Mouse (Mus musculus) liver, embryonic 16.5 days (tissue): ENCODE measurements around the gene Mki67. TPM values are rescaled to one million over a fixed set of nuclear protein-coding genes. Genes with fewer than 3 reads are reported as not detected.

Experiments used
- ATAC-seq: fragments of 200-750 bp; cut with Nextera tagmentation; 2 replicates; pipeline ENCODE4 v1.8.0; 2017; ENCODE audit warnings: low read depth, mild to moderate bottlenecking, moderate number of reproducible peaks, moderate library complexity
- H3K27ac ChIP-seq: fragments of 300-500 bp; sonication (generic); 2 replicates; pipeline ENCODE4 v1.5.1; 2014; ENCODE audit warnings: mild to moderate bottlenecking, low read length
- H3K27me3 ChIP-seq: fragments of 300-500 bp; sonication (generic); 2 replicates; pipeline ENCODE4 v1.6.1; 2014; ENCODE audit warnings: low read depth, low read length, mixed read lengths; ENCODE audit not compliant: control insufficient read depth, insufficient read depth
- H3K36me3 ChIP-seq: fragments of 300-500 bp; sonication (generic); 2 replicates; pipeline ENCODE4 v1.6.1; 2014; ENCODE audit warnings: mild to moderate bottlenecking; ENCODE audit not compliant: control insufficient read depth, insufficient read depth
- H3K4me1 ChIP-seq: fragments of 300-500 bp; sonication (generic); 2 replicates; pipeline ENCODE4 v1.6.1; 2014; ENCODE audit warnings: low read depth, low read length, mixed read lengths; ENCODE audit not compliant: control insufficient read depth
- H3K4me2 ChIP-seq: fragments of 300-500 bp; sonication (generic); 2 replicates; pipeline ENCODE4 v1.6.1; 2014; ENCODE audit warnings: low read depth, low read length, mixed read lengths
- H3K4me3 ChIP-seq: fragments of 300-500 bp; sonication (generic); 2 replicates; pipeline ENCODE4 v1.5.1; 2014; ENCODE audit warnings: low read depth, mild to moderate bottlenecking, low read length
- H3K9ac ChIP-seq: fragments of 300-500 bp; sonication (generic); 2 replicates; pipeline ENCODE4 v1.6.1; 2014; ENCODE audit warnings: low read depth, low read length
- H3K9me3 ChIP-seq: fragments of 300-500 bp; sonication (generic); replicated peaks from 2 replicates; pipeline ENCODE4 v1.6.1; 2016; ENCODE audit warnings: low read length; ENCODE audit not compliant: control insufficient read depth
- WGBS: fragments of 180-500 bp; shearing (Covaris S2); extraction: QIAGEN DNeasy Blood & Tissue Kit; methylation state at CpG from one replicate; pipeline ENCODE4 v1.1.7; 2014; ENCODE audit not compliant: insufficient replicate concordance; 5-methylcytosine and 5-hydroxymethylcytosine counted together
- polyA plus RNA-seq: library from polyadenylated mRNA; unstranded; fragments of >200 nt; fragmentation: Nextera tagmentation; extraction: Ambion mirVana; gene quantifications from 2 replicates; pipeline ENCODE4 v1.2.1, GENCODE M21; 2015

Gene Mki67
- polyA plus RNA-seq, 1 experiment from 2014 or later = 81.1 TPM

DNA sequence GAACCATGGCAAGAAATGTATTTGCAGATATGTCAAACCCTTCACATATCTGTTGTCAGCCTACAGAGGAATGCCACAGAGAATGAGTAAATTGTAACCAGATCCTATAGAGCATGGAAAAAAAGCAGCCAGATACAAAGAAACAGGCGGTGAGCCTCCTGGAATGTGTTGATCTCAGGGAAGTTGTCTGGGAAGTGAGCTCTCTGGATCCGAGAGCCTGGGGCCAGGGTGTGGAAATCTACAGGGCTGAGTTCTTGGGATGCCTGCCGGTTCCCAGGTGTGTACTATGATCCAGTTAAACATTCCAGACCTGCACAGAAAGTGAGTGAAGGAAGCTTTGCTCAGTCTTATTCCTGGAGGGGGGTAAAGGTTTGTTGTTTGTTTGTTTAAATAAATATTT, 24.3 kb upstream of the Mki67 start:
- peaks cover 6% of the 10 kb centered on the region for H3K4me1 ChIP-seq
- H3K27ac ChIP-seq = no peak overlapping the region
- H3K36me3 ChIP-seq = no peaks in the 10 kb centered on the region
- no peak overlapping the region for H3K4me3 ChIP-seq
- H3K27me3 ChIP-seq = no peaks in the 10 kb centered on the region
- no peaks in the 10 kb centered on the region for H3K9me3 ChIP-seq
- no peak overlapping the region for H3K4me2 ChIP-seq
- no peak for ATAC-seq
- 45% methylated on average over 3 of the region's 3 CpGs for WGBS
- no peak overlapping the region for H3K9ac ChIP-seq

- H3K4me2 ChIP-seq = no peak overlapping the region
- 20% methylated on average over 3 of the region's 3 CpGs for WGBS
Measured at GRCm38 (mm10) chr7:135736581-135736886, 20.4 kb upstream of the Mki67 start.

GRCm38 (mm10) chr7:135735691-135736580, 19.8 kb upstream of the Mki67 start:
- ATAC-seq = peak; percentile 93
- Histone ChIP-seq H3K4me1 (peaks cover 13% of the 10 kb centered on the region), H3K36me3 (no peaks in the 10 kb centered on the region), H3K9me3 (no peaks in the 10 kb centered on the region), H3K4me3 (peak overlapping the region; percentile 34), H3K27me3 (no peaks in the 10 kb centered on the region), H3K27ac (no peak overlapping the region; the same call in 1 of the 2 replicates), H3K4me2 (peak overlapping the region; percentile 60), H3K9ac (0 out of 2 replicates have a peak overlapping the region, but pooled peaks have one; percentile 2)
- 9% methylated on average over 31 of the region's 31 CpGs for WGBS

More at GRCm38 (mm10) chr7:135736581-135736886, 20.4 kb upstream of the Mki67 start:
- ATAC-seq = no peak
- no peaks in the 10 kb centered on the region for H3K36me3 ChIP-seq
- no peak overlapping the region for H3K27ac ChIP-seq
- H3K9me3 ChIP-seq = no peaks in the 10 kb centered on the region
- H3K4me1 ChIP-seq = peaks cover 13% of the 10 kb centered on the region
- no peaks in the 10 kb centered on the region for H3K27me3 ChIP-seq
- no peak overlapping the region for H3K9ac ChIP-seq
- H3K4me3 ChIP-seq = no peak overlapping the region

GRCm38 (mm10) chr7:135734911-135735646, 18.9 kb upstream of the Mki67 start:
- no peak for ATAC-seq
- no peaks in the 10 kb centered on the region for H3K36me3 ChIP-seq
- no peak overlapping the region for H3K4me2 ChIP-seq
- no peak overlapping the region for H3K27ac ChIP-seq
- H3K27me3 ChIP-seq = no peaks in the 10 kb centered on the region
- no peak overlapping the region for H3K9ac ChIP-seq
- no peaks in the 10 kb centered on the region for H3K9me3 ChIP-seq
- H3K4me1 ChIP-seq = peaks cover 13% of the 10 kb centered on the region
- no peak overlapping the region for H3K4me3 ChIP-seq
- WGBS = 73% methylated on average over 9 of the region's 9 CpGs

- Histone ChIP-seq H3K27me3 (no peaks in the 10 kb centered on the region), H3K27ac (no peak overlapping the region), H3K4me1 (peaks cover 13% of the 10 kb centered on the region), H3K4me3 (no peak overlapping the region), H3K36me3 (no peaks in the 10 kb centered on the region), H3K9ac (no peak overlapping the region), H3K9me3 (no peaks in the 10 kb centered on the region), H3K4me2 (no peak overlapping the region)
- ATAC-seq = no peak
- 77% methylated on average over 5 of the region's 5 CpGs for WGBS
Measured at GRCm38 (mm10) chr7:135734379-135734778, 18.2 kb upstream of the Mki67 start.

DNA sequence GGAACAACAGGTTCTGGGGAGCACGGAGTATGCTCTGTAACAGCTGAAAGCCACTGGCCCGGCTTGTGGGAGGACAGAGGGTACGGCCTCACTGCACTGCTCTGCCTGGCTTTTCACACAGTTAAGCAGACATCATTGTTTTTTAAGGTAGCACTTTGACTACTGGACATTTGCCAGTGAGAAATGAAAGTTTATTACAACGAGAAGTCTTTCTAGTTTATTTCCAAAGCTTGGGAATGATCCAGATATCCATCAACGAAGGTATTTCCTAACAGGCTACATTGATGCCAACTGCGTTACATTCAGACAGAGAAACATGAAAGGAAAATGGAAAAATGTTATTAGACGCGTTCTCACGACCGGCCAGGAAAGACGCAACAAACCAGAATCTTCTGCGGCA, 11.9 kb upstream of the Mki67 start:
- Histone ChIP-seq H3K9ac (no peak overlapping the region), H3K4me1 (peaks cover 11% of the 10 kb centered on the region), H3K4me3 (no peak overlapping the region), H3K36me3 (no peaks in the 10 kb centered on the region), H3K9me3 (no peaks in the 10 kb centered on the region), H3K27me3 (0 out of 2 replicates have a peak, but pooled peaks cover 4% of the 10 kb centered on the region), H3K4me2 (no peak overlapping the region), H3K27ac (no peak overlapping the region)
- ATAC-seq = no peak
- WGBS = 86% methylated on average over 12 of the region's 12 CpGs

DNA sequence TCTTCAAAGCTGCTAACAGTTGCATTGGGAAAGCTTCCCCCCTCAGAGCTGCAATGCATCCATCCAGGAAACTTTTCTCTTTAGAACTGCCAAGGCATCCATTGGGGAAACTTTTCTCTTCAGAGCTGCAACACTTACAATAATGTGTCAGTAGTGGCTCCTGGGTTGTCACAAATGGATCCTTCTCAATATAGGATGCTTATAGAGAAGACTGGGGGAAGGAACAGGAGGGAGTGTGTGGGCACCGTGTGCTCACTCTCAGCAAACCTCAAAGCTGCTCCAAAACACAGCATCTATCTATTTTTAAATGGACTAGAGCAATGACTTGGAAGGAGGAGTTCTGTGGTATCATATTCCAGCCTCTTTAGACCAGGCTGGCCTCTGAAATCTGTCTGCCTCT, 10.5 kb upstream of the Mki67 start:
- 0 out of 2 replicates have a peak, but pooled peaks cover 4% of the 10 kb centered on the region for H3K27me3 ChIP-seq
- WGBS = 70% methylated on average over 1 of the region's 1 CpGs

DNA sequence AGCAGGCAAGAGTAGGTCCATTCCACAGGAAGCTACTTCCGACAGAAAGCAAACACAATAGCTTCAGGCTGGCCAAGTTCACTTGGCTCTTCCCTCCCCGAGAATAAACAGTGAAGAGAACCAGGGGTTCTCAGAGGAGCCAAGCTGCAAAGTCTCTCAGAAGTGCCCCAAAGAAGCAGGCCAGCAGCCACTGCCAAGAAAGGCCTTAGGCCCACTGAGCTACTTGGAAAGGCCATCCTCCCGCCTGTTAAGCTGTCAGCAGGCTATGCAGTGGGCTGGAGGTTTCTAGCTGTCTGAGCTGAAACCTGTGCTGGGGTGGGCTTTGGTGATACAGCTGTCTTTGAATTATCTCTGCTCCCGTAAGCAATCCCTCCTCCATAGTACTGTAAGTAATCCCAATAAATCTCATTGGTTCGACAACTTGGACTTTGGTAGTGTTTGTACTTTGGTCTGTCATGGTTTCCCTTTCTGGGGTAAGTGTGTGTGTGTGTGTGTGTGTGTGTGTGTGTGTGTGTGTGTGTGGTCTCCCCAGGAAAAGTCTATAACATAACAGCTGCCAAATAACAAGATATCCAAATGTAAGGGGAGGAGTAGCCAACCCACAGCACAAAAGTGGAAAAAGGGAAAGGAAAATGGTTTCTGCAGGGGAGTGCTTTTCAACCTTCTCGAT, 7.6 kb upstream of the Mki67 start:
- Histone ChIP-seq H3K36me3 (no peaks in the 10 kb centered on the region), H3K4me2 (peak overlapping the region; percentile 72), H3K27me3 (0 out of 2 replicates have a peak, but pooled peaks cover 4% of the 10 kb centered on the region), H3K27ac (peak overlapping the region; percentile 100), H3K4me3 (peak overlapping the region; percentile 20; the same call in 1 of the 2 replicates), H3K9ac (peak overlapping the region; percentile 28), H3K9me3 (no peaks in the 10 kb centered on the region), H3K4me1 (peaks cover 32% of the 10 kb centered on the region)
- ATAC-seq = no peak
- WGBS = 65% methylated on average over 6 of the region's 6 CpGs

More for the DNA sequence above, 10.5 kb upstream of the Mki67 start:
- Histone ChIP-seq H3K9me3 (no peaks in the 10 kb centered on the region), H3K4me1 (peaks cover 20% of the 10 kb centered on the region), H3K4me3 (no peak overlapping the region), H3K4me2 (no peak overlapping the region), H3K27ac (no peak overlapping the region), H3K36me3 (no peaks in the 10 kb centered on the region), H3K9ac (no peak overlapping the region)
- ATAC-seq = no peak
